Mouse (Mus musculus) heart, embryonic 16.5 days (tissue): ENCODE measurements at regions not wholly inside any gene's neighbourhood (a gene's known extent, or its start where the extent isn't known, plus 50 kb on each side); places are given as distances from the start of the nearest gene placed in this dataset.

Experiments used
- ATAC-seq: fragments of 200-750 bp; cut with Nextera tagmentation; replicated peaks from 2 replicates; pipeline ENCODE4 v1.8.0; 2017; ENCODE audit warnings: moderate number of reproducible peaks; ENCODE audit not compliant: insufficient read depth, low FRiP score; ENCODE audit errors: extremely low read depth
- H3K27ac ChIP-seq: fragments of 300-500 bp; sonication (generic); 2 replicates; pipeline ENCODE4 v1.5.1; 2014; ENCODE audit warnings: mild to moderate bottlenecking, low read length, control low read depth, moderate library complexity
- H3K27me3 ChIP-seq: fragments of 300-500 bp; sonication (generic); 2 replicates; pipeline ENCODE4 v1.6.1; 2014; ENCODE audit warnings: low read length, mixed read lengths; ENCODE audit not compliant: control insufficient read depth, insufficient read depth
- H3K36me3 ChIP-seq: fragments of 300-500 bp; sonication (generic); 2 replicates; pipeline ENCODE4 v1.6.1; 2014; ENCODE audit not compliant: control insufficient read depth, insufficient read depth
- H3K4me1 ChIP-seq: fragments of 300-500 bp; sonication (generic); 2 replicates; pipeline ENCODE4 v1.6.1; 2014; ENCODE audit warnings: low read length, mixed read lengths; ENCODE audit not compliant: control insufficient read depth, insufficient read depth
- H3K4me2 ChIP-seq: fragments of 300-500 bp; sonication (generic); 2 replicates; pipeline ENCODE4 v1.6.1; 2014; ENCODE audit warnings: low read depth, mild to moderate bottlenecking, control low read depth, low read length
- H3K4me3 ChIP-seq: fragments of 300-500 bp; sonication (generic); 2 replicates; pipeline ENCODE4 v1.5.1; 2014; ENCODE audit warnings: mild to moderate bottlenecking, control low read depth, low read length
- H3K9ac ChIP-seq: fragments of 300-500 bp; sonication (generic); 2 replicates; pipeline ENCODE4 v1.6.1; 2014; ENCODE audit warnings: low read length, control low read depth
- H3K9me3 ChIP-seq: fragments of 300-500 bp; sonication (generic); replicated peaks from 2 replicates; pipeline ENCODE4 v1.6.1; 2016; ENCODE audit warnings: low read length; ENCODE audit not compliant: control insufficient read depth
- WGBS: fragments of 180-500 bp; shearing (Covaris S2); extraction: QIAGEN DNeasy Blood & Tissue Kit; methylation state at CpG from one replicate; pipeline ENCODE4 v1.1.7; 2014; 5-methylcytosine and 5-hydroxymethylcytosine counted together

DNA sequence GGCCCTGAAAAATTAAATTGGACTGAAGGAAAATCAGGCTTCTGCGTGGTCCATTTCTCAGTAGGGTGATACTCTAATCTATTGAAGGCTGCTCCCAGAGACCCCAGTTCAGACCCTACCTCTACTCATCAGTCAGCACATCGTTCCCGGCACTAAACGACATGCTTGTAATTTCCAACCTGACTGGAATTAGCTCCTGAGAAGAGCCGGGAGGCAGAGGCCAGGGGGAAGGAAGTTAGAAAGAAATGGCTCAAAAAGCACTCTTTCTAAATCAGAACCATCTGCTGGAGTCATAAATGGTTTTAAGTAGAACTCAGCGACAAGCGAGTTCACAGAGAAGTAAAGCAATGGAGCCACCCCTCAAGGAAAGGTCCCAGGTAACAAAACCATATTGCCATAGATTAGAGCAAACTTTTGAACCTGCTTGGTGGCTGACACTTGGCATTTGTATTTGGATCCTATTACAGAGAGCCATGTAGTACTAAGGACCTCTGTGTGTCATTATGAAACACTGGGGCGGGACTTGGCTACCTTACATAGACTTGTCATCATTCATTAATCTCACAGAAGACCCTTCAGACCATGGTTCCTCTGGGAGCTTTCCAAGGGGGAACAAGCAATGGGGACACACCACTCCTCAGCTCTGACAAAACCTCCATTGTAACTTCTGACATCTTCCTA lies 189.3 kb upstream of the BC052040 start:
- H3K4me1 ChIP-seq = peaks cover 17% of the 10 kb centered on the region
- no peaks in the 10 kb centered on the region for H3K9me3 ChIP-seq
- no peak overlapping the region for H3K4me2 ChIP-seq
- H3K27me3 ChIP-seq = no peaks in the 10 kb centered on the region
- 0 out of 2 replicates have a peak, but pooled peaks cover 2% of the 10 kb centered on the region for H3K36me3 ChIP-seq
- WGBS = 48% methylated on average over 8 of the region's 8 CpGs
- H3K27ac ChIP-seq = peak overlapping the region; percentile 53; the same call in 1 of the 2 replicates
- no peak overlapping the region for H3K9ac ChIP-seq
- H3K4me3 ChIP-seq = no peak overlapping the region
- peak; percentile 58; the same call in 1 of the 2 replicates for ATAC-seq

- no peaks in the 10 kb centered on the region for H3K9me3 ChIP-seq
- H3K4me2 ChIP-seq = no peak overlapping the region
- 77% methylated on average over 4 of the region's 4 CpGs for WGBS
- H3K9ac ChIP-seq = no peak overlapping the region
- H3K27me3 ChIP-seq = no peaks in the 10 kb centered on the region
- peaks cover 17% of the 10 kb centered on the region for H3K4me1 ChIP-seq
- H3K27ac ChIP-seq = no peak overlapping the region
- 0 out of 2 replicates have a peak, but pooled peaks cover 2% of the 10 kb centered on the region for H3K36me3 ChIP-seq
- no peak for ATAC-seq
- no peak overlapping the region for H3K4me3 ChIP-seq
Measured at GRCm38 (mm10) chr2:115394091-115394490, 187.4 kb upstream of the BC052040 start.

DNA sequence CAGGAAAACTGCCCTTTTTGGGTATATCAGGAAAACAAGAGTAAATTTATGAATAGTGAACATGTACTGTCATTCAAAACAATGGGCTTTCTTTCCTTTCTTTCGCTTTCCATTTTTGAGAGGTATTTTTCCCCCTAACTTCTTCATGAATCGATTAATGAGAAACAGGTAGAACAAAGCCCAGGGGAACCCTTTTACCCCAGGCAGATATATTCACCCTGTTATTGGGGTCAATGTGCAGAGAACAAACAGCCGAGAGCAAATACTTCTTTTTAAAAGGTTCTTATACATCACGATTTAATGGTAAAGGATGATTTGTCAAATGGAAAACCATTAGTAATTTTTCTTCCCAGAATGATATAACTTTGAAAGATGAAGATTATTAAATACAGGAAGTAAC lies 183.0 kb upstream of the BC052040 start:
- ATAC-seq = no peak
- no peak overlapping the region for H3K9ac ChIP-seq
- H3K27me3 ChIP-seq = no peaks in the 10 kb centered on the region
- no peak overlapping the region for H3K27ac ChIP-seq
- no peak overlapping the region for H3K4me2 ChIP-seq
- no peaks in the 10 kb centered on the region for H3K9me3 ChIP-seq
- H3K36me3 ChIP-seq = 0 out of 2 replicates have a peak, but pooled peaks cover 2% of the 10 kb centered on the region
- WGBS = 86% methylated on average over 4 of the region's 4 CpGs
- H3K4me1 ChIP-seq = no peaks in the 10 kb centered on the region
- H3K4me3 ChIP-seq = no peak overlapping the region

- no peaks in the 10 kb centered on the region for H3K27me3 ChIP-seq
Measured at GRCm38 (mm10) chr2:115399107-115399740, 182.3 kb upstream of the BC052040 start.

GRCm38 (mm10) chr2:115399987-115400550 lies 181.4 kb upstream of the BC052040 start:
- no peak for ATAC-seq
- 87% methylated on average over 10 of the region's 10 CpGs for WGBS
- H3K27ac ChIP-seq = no peak overlapping the region

More at GRCm38 (mm10) chr2:115399107-115399740, 182.3 kb upstream of the BC052040 start:
- Histone ChIP-seq H3K27ac (no peak overlapping the region), H3K9ac (no peak overlapping the region), H3K4me1 (no peaks in the 10 kb centered on the region), H3K4me3 (no peak overlapping the region), H3K4me2 (no peak overlapping the region), H3K36me3 (0 out of 2 replicates have a peak, but pooled peaks cover 2% of the 10 kb centered on the region), H3K9me3 (no peaks in the 10 kb centered on the region)
- ATAC-seq = no peak
- WGBS = 83% methylated on average over 6 of the region's 6 CpGs

DNA sequence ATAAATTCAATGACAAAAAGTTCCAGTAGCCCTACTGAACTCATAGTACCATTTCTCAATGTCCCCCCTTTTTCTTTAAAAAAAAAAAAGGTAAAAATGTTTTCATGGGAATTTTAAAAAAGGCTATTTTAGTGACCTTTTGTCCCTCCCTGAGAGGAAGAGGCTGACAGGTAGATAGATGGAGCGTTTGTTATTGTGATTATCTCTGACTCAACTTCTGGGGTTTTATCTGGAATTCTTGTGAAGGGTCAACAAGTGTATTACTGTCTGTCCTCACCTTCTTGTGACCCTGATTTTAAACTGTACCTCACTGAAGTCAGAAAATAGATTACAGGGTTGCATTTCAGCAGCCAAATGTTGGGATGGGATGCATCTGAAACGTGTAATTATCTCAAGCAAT lies 179.3 kb upstream of the BC052040 start:
- H3K4me2 ChIP-seq = no peak overlapping the region
- WGBS = 41% methylated on average over 2 of the region's 2 CpGs
- ATAC-seq = no peak
- H3K27ac ChIP-seq = no peak overlapping the region
- H3K36me3 ChIP-seq = no peaks in the 10 kb centered on the region
- no peak overlapping the region for H3K9ac ChIP-seq
- H3K9me3 ChIP-seq = no peaks in the 10 kb centered on the region
- H3K4me1 ChIP-seq = no peaks in the 10 kb centered on the region
- H3K27me3 ChIP-seq = no peaks in the 10 kb centered on the region
- H3K4me3 ChIP-seq = no peak overlapping the region

More at GRCm38 (mm10) chr2:115399987-115400550, 181.4 kb upstream of the BC052040 start:
- H3K27me3 ChIP-seq = no peaks in the 10 kb centered on the region
- H3K9me3 ChIP-seq = no peaks in the 10 kb centered on the region
- no peaks in the 10 kb centered on the region for H3K4me1 ChIP-seq
- no peak overlapping the region for H3K4me3 ChIP-seq
- no peak overlapping the region for H3K9ac ChIP-seq
- H3K36me3 ChIP-seq = 0 out of 2 replicates have a peak, but pooled peaks cover 1% of the 10 kb centered on the region
- no peak overlapping the region for H3K4me2 ChIP-seq

DNA sequence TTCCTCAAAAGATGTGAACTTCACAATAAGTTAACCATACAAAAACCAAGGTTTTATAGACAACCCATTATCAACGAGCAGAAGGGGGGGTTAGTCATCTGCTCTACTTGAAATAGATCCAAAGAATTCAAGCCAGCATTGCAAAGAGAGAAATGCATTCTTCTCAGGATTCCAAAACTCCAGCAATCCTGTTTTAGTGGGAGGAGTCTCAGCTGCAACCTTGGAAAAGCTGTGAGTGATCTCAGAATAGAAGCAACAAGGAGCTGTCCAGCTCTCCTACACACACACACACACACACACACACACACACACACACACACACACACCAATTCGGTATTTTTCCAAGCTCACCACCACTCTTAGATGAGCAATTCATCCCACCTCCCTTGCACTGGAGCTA lies 149.0 kb upstream of the BC052040 start:
- Histone ChIP-seq H3K27me3 (no peaks in the 10 kb centered on the region), H3K4me1 (0 out of 2 replicates have a peak, but pooled peaks cover 3% of the 10 kb centered on the region), H3K9ac (no peak overlapping the region), H3K4me2 (no peak overlapping the region), H3K4me3 (no peak overlapping the region), H3K9me3 (no peaks in the 10 kb centered on the region), H3K27ac (no peak overlapping the region), H3K36me3 (no peaks in the 10 kb centered on the region)
- 37% methylated on average over 2 of the region's 2 CpGs for WGBS
- no peak for ATAC-seq

DNA sequence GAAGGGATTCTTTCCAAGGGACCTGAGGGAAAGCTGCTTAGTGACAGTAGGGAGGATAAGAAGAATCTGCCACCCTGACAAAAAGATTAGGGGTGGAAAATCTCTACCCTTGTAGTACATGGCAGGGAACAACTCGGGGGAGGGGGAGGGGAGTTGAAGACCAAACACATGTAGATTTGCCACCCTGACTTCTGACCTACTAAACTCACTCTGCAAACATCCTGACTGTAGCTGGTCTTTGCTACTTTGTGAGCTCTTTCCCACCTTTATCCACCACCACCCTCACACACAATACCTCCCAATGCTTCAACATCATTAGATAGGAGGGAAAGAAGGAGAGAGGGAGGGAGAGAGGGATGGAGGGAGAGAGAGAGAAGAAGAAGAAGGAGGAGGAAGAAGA lies 140.4 kb upstream of the BC052040 start:
- no peak for ATAC-seq
- Histone ChIP-seq H3K27me3 (no peaks in the 10 kb centered on the region), H3K4me2 (no peak overlapping the region), H3K36me3 (no peaks in the 10 kb centered on the region), H3K9me3 (no peaks in the 10 kb centered on the region), H3K27ac (no peak overlapping the region), H3K4me3 (no peak overlapping the region), H3K4me1 (no peaks in the 10 kb centered on the region), H3K9ac (no peak overlapping the region)
- WGBS = 0% methylated on average over 1 of the region's 1 CpGs
